Mouse (Mus musculus): ENCODE results near the gene H2-DMa.

H2-DMa gene

GRCm38 (mm10) chr17:34119249-34120179, at the start of gene H2-DMa:
H2-DMa (plus strand) TSS chr17:34119541.
- peak; percentile 98 for DNase-seq (ENCODE audit: extremely low read depth, insufficient read length, low spot score)

GRCm38 (mm10) chr17:34072091-34072490, 47.2 kb upstream of the H2-DMa start:
- no peak for DNase-seq (ENCODE audit: extremely low read depth, insufficient read length, low spot score)

GRCm38 (mm10) chr17:34075271-34075670, 44.1 kb upstream of the H2-DMa start:
- DNase-seq (ENCODE audit: extremely low read depth, insufficient read length, low spot score), result no peak

DNA sequence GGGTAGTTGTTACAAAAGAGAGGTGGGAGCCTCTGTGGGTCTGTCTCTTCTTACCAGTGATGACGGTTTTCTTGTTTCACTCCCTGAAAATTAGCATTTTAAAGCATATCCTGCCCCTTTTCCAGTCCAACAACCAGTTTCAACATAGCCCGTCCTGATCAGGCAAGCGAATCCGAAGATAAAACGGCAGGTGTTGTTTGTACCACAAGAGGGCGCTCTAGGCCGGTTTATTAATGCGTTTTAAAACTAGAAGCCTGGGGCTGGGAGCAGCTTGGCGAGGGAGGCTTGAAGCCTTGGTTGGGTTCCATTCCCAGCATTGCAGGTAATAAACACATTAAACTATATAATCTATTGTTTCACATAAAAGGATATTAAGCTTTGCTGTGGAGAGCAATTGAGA, 41.8 kb upstream of the H2-DMa start:
- DNase-seq (ENCODE audit: extremely low read depth, insufficient read length, low spot score), result peak; percentile 39

- no peak for DNase-seq (ENCODE audit: extremely low read depth, insufficient read length, low spot score)
Observed at GRCm38 (mm10) chr17:34078148-34078547, 41.2 kb upstream of the H2-DMa start.

DNA sequence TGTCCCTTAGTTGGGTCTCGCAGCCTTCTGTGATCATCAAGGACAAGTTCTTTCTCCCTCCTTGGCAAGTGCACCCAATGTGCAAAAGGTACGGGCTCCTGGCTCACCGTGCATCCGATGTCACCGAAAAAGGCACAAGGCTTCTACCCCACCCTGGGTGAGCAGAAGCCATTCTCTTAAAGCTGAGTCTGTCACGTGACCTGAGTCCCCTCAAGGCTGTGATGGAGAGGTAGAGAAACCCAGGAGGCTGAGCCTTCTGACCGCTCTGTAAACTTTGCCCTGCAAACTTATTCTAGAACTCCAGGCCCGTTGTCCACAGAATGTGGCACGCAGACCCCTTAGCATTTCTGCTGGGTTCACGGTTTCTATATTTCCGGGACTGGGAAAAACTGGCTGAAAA, 40.3 kb upstream of the H2-DMa start:
- no peak for DNase-seq (ENCODE audit: extremely low read depth, insufficient read length, low spot score)

GRCm38 (mm10) chr17:34079621-34080020, 39.7 kb upstream of the H2-DMa start:
- DNase-seq (ENCODE audit: extremely low read depth, insufficient read length, low spot score), result no peak

GRCm38 (mm10) chr17:34083104-34083503, 36.2 kb upstream of the H2-DMa start:
- no peak for DNase-seq (ENCODE audit: extremely low read depth, insufficient read length, low spot score)

DNA sequence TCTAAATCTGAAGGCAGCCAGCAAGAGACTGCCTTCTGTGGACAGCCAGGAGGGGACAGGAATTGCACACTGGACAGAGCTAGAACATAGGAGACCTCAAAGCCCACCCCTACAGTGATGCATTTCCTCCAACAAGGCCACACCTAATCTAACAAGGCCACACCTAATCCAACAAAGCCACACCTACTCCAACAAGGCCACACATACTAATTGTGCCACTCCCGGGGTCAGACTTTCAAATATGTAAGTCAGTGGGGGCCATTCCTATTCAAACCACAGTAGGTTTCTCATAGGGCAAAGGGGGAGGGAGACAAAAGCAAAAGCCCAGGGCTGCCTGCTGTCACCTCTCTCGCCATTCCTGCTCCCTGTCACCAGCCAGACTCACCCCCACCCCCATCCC, 32.0 kb upstream of the H2-DMa start:
- no peak for DNase-seq (ENCODE audit: extremely low read depth, insufficient read length, low spot score)

DNA sequence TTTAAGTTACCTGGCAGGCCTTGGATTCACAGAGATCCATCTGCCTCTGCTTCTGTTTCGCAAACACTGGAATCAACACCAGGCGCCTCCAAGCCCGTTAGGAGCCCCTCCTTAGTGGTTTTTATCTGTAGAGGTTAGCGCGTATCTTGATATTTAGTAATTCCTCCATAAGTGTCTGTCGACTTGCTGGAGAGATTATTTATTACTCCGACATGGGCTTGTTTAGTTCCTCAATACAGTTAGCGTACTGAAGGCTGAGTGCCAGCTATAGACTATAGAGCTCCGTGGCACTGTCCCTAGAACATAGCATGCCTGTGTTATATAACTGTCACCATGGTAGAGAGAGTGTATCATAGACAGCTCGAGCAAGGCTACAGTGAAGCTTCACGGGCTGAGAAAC, 31.2 kb upstream of the H2-DMa start:
- DNase-seq (ENCODE audit: extremely low read depth, insufficient read length, low spot score), result no peak

DNA sequence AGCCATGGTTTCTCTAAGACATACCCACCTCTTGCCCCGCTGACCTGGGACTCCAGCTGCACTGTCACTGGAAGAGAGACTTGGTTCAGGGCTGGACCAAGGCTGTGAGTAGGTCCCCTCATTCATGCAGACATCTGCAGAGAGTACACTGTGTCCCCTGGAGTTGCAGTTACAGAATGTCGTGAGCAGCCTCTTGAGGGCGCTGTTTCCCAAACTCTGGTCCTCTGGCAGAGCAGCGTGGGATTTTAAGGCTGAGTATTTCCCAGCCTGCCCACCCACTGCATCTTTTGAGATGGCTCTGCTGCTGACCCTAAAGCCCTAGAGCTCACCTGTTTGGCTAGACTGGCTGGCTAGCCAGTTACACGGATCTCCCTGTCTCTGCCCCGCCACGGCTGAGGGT, 28.4 kb upstream of the H2-DMa start:
- DNase-seq (ENCODE audit: extremely low read depth, insufficient read length, low spot score), result no peak

GRCm38 (mm10) chr17:34092197-34092875, 27.0 kb upstream of the H2-DMa start, which contains the start of gene H2-Oa:
H2-Oa (plus strand) TSS chr17:34092340.
- DNase-seq (ENCODE audit: extremely low read depth, insufficient read length, low spot score), result no peak

GRCm38 (mm10) chr17:34093199-34093874, 26.0 kb upstream of the H2-DMa start:
- DNase-seq (ENCODE audit: extremely low read depth, insufficient read length, low spot score), result no peak

GRCm38 (mm10) chr17:34094283-34095035, 24.9 kb upstream of the H2-DMa start:
- no peak for DNase-seq (ENCODE audit: extremely low read depth, insufficient read length, low spot score)

GRCm38 (mm10) chr17:34096497-34097010, 22.8 kb upstream of the H2-DMa start:
- DNase-seq (ENCODE audit: extremely low read depth, insufficient read length, low spot score), result no peak

GRCm38 (mm10) chr17:34097272-34097671, 22.1 kb upstream of the H2-DMa start:
- no peak for DNase-seq (ENCODE audit: extremely low read depth, insufficient read length, low spot score)

DNA sequence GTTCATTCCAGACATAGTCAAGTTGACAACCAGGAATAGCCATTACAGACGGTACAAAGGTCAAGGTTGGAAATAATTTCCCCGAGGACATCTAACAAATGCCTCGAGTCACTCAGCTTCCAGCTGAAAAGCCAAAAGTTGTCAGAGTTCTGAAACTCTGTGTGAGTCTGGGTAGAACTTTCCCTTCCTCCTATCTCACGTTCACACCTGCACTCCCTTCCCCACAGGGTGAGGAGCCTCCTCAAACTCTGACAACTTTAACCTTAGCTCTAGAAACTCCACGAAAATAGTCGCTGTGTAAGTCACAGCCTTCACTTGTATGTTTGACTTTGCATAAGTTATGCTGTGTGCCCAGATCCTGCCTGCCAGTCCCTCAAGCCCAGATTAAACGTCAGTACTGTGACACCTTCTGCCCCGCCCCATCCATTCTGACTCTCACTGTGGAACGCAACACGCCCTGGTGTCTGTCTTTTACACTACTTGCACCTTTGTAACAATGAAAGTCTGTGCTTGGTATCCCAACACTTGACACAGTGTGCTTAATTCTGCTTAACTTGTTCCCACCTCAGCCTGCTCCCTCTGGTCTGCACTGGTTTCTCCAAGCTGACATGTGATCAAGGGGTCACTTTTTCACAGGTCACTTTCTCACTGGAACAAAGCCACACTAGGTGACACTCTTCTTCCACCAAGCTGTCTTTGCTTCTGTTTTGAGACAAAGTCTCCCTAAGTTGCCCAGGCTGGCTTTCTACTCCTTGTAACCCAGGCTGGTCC, 20.4 kb upstream of the H2-DMa start:
- no peak for DNase-seq (ENCODE audit: extremely low read depth, insufficient read length, low spot score)

GRCm38 (mm10) chr17:34099531-34099930, 19.8 kb upstream of the H2-DMa start:
- no peak for DNase-seq (ENCODE audit: extremely low read depth, insufficient read length, low spot score)

GRCm38 (mm10) chr17:34101185-34101584, 18.2 kb upstream of the H2-DMa start:
- no peak for DNase-seq (ENCODE audit: extremely low read depth, insufficient read length, low spot score)

DNA sequence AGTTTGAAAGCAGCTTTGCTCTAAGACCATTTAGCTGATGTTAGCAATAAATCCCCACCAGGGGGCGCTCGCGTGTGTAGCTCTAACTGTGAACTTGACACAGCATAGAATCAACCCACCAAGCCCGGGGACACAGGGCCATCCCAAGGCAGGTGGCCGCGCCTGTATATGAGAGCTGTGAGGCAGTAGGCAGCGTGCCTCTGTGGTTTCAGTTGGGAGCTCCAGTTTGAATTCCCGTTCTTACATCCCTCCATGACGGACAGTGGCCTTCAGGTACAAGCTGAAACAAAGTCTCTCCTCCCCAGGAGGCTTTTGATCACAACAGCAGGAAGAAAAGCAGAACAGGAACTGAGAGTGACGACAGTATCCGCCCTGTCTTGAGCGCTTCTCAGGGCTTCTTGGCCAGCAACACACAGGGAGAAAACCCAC, 17.7 kb upstream of the H2-DMa start:
- peak; percentile 72 for DNase-seq (ENCODE audit: extremely low read depth, insufficient read length, low spot score)

All from 3134 (cell line).